Mouse (Mus musculus): ENCODE results near the gene Gm13691.
"Not testable (repeated sequence)": the region's sequence is repeated elsewhere in the genome, so short reads cannot be mapped to it uniquely, and the experiment has no call there.

The Gm13691 gene

DNA sequence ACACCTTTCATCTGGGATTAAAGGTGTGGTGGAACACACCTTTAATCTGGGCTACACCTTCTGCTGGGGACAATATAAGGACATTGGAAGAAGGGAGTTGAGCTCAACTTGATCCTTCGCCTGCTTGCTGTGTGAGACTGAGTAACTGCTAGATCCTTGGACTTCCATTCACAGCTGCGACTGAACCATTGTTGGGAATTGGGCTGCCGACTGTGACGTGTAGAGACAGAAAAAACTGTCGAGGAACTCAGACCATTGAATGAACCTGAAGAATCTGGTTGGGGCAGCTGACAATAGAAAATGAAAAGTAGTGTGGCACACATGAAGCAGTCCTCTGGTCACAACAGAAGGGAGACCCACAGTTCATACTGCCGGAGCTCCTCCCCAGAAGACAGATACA is at the start of gene Gm13691:
TSS of gene Gm13691 (plus strand) at position 301 of the 400 bp plus-strand sequence.
- not testable (repeated sequence) for DNase-seq (ENCODE audit: low read depth)

DNA sequence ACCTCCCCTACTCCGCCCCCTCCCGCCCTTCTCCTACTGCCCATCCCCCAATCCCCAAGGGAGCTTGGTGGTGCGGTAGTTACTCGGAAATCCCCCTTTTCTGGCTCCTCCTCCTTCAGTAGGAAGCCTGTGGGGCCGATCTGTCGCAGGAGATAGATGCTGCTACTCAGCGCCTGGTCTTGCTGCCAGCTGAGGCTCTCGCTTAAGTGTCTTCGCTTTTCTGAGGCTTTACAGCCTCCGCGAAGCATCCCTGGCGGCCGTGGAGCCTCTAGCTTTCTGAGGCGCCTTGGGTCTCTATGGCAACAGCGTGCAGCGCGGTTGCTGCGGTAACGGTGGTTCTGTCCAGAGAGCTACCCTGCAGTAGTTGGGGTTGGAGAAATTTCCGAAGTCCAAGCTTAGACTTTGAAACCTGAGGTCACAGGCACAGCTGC is 49.4 kb upstream of the Gm13691 start, which contains the start of gene Zswim2:
TSS of gene Zswim2 (minus strand) at position 298 of the 431 bp plus-strand sequence.
- DNase-seq (ENCODE audit: low read depth), result peak; percentile 26

DNA sequence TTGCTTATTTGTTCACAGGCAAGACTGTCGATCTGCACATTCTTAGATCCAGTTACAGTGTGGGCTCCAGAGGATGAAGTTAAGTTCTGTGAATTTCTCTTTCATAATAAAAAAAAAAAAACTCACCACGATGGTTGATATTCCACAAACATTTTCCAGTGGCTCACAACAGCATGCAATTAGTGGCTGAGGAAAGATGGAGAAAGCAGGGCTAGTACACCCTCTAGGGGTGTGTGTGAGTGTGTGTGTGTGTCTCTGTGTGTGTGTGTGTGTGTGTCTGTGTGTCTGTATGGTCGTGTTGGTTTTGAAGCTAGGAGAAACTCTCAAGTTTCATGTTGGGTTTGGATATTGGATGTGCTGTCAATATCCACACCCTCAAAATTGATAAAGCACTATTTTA is 49.0 kb upstream of the Gm13691 start:
- DNase-seq (ENCODE audit: low read depth), result no peak

DNA sequence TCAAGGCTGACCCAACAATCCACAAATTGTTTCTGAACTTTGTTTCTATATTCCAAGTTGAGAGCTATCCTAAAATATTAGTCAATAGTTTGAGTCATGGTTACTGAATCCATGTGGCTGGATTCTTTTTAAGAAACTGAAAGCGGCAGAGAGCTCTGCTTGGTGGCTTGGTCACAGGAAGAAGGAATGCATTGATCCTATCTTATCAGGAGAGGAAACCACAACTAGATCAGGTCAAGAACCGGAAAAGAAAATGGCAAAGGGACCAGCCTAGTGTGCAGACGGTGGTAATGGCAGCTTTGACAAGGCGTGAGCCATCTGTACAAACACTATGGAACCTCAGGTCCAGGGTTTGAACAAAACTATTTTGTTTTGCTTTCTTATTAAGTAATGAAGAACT is 48.6 kb upstream of the Gm13691 start:
- no peak for DNase-seq (ENCODE audit: low read depth)

DNA sequence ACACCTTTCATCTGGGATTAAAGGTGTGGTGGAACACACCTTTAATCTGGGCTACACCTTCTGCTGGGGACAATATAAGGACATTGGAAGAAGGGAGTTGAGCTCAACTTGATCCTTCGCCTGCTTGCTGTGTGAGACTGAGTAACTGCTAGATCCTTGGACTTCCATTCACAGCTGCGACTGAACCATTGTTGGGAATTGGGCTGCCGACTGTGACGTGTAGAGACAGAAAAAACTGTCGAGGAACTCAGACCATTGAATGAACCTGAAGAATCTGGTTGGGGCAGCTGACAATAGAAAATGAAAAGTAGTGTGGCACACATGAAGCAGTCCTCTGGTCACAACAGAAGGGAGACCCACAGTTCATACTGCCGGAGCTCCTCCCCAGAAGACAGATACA is 35.0 kb upstream of the Gm13691 start, which contains the start of gene Gm13698:
TSS of gene Gm13698 (plus strand) at position 301 of the 400 bp plus-strand sequence.
- not testable (repeated sequence) for DNase-seq (ENCODE audit: low read depth)

DNA sequence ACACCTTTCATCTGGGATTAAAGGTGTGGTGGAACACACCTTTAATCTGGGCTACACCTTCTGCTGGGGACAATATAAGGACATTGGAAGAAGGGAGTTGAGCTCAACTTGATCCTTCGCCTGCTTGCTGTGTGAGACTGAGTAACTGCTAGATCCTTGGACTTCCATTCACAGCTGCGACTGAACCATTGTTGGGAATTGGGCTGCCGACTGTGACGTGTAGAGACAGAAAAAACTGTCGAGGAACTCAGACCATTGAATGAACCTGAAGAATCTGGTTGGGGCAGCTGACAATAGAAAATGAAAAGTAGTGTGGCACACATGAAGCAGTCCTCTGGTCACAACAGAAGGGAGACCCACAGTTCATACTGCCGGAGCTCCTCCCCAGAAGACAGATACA is 29.1 kb upstream of the Gm13691 start, which contains the start of gene Gm13693:
TSS of gene Gm13693 (plus strand) at position 301 of the 400 bp plus-strand sequence.
- DNase-seq (ENCODE audit: low read depth), result not testable (repeated sequence)

DNA sequence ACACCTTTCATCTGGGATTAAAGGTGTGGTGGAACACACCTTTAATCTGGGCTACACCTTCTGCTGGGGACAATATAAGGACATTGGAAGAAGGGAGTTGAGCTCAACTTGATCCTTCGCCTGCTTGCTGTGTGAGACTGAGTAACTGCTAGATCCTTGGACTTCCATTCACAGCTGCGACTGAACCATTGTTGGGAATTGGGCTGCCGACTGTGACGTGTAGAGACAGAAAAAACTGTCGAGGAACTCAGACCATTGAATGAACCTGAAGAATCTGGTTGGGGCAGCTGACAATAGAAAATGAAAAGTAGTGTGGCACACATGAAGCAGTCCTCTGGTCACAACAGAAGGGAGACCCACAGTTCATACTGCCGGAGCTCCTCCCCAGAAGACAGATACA is 23.3 kb upstream of the Gm13691 start, which contains the start of gene Gm13695:
TSS of gene Gm13695 (plus strand) at position 301 of the 400 bp plus-strand sequence.
- not testable (repeated sequence) for DNase-seq (ENCODE audit: low read depth)

DNA sequence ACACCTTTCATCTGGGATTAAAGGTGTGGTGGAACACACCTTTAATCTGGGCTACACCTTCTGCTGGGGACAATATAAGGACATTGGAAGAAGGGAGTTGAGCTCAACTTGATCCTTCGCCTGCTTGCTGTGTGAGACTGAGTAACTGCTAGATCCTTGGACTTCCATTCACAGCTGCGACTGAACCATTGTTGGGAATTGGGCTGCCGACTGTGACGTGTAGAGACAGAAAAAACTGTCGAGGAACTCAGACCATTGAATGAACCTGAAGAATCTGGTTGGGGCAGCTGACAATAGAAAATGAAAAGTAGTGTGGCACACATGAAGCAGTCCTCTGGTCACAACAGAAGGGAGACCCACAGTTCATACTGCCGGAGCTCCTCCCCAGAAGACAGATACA is 17.5 kb upstream of the Gm13691 start, which contains the start of gene Gm13696:
TSS of gene Gm13696 (plus strand) at position 301 of the 400 bp plus-strand sequence.
- not testable (repeated sequence) for DNase-seq (ENCODE audit: low read depth)

DNA sequence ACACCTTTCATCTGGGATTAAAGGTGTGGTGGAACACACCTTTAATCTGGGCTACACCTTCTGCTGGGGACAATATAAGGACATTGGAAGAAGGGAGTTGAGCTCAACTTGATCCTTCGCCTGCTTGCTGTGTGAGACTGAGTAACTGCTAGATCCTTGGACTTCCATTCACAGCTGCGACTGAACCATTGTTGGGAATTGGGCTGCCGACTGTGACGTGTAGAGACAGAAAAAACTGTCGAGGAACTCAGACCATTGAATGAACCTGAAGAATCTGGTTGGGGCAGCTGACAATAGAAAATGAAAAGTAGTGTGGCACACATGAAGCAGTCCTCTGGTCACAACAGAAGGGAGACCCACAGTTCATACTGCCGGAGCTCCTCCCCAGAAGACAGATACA is 11.7 kb upstream of the Gm13691 start, which contains the start of gene Gm13694:
TSS of gene Gm13694 (plus strand) at position 301 of the 400 bp plus-strand sequence.
- DNase-seq (ENCODE audit: low read depth), result not testable (repeated sequence)

DNA sequence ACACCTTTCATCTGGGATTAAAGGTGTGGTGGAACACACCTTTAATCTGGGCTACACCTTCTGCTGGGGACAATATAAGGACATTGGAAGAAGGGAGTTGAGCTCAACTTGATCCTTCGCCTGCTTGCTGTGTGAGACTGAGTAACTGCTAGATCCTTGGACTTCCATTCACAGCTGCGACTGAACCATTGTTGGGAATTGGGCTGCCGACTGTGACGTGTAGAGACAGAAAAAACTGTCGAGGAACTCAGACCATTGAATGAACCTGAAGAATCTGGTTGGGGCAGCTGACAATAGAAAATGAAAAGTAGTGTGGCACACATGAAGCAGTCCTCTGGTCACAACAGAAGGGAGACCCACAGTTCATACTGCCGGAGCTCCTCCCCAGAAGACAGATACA is 5.9 kb upstream of the Gm13691 start, which contains the start of gene Gm13697:
TSS of gene Gm13697 (plus strand) at position 301 of the 400 bp plus-strand sequence.
- DNase-seq (ENCODE audit: low read depth), result not testable (repeated sequence)

DNA sequence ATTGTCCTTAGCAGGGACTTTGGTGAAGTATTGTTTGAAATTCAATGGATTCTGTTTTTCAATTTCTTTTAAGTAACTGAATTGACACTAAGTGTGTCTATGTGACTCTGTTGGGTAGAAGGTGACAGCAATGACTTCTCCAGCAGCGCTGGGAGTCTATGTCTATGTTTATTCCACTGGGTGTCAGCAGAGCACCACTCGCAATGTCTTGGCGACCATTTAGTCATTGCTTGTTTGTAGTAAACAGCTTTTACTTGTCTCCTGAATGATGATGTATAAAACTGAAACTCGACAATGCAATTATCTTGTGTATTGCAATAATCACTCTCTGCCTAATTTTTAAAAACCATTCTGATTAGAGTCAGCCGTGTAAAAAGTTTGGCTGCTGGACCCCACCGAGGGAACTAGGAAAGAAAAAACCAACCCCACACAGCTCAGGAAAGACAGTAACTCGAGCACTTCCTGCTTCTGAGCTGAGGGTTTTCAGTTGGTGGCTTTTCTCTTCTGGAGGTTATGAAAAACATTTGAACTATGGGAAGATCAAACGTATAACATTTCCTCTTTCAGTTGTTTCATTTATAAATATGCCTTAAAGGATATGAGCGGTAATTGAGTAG is 3.4 kb downstream of the Gm13691 start:
- not testable (repeated sequence) for DNase-seq (ENCODE audit: low read depth)

DNA sequence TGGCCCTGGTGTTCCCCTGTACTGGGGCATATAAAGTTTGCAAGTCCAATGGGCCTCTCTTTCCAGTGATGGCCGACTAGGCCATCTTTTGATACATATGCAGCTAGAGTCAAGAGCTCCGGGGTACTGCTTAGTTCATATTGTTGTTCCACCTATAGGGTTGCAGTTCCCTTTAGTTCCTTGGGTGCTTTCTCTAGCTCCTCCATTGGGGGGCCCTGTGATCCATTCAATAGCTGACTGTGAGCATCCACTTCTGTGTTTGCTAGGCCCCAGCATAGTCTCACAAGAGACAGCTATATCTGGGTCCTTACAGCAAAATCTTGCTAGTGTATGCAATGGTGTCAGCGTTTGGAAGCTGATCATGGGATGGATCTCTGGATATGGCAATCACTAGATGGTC is 4.2 kb downstream of the Gm13691 start:
- DNase-seq (ENCODE audit: low read depth), result not testable (repeated sequence)

DNA sequence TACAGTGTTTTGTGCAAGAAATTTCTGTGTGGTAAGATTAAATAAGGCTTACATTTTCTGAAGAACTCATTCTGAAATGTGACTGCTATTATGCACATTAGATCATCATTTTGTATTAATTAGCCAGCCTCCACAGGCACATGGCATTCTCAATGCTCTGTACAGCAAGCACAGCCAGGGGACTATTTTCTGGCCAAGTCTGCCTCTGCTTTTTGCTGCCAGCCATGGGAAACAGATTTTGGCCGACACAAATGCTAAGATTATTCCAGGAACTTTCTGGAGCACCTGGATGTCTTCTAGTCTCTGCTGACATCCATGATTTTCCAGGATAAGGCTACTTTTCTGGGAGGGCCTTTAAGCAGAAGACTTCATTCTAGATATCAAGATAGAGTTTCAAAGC is 18.6 kb downstream of the Gm13691 start:
- DNase-seq (ENCODE audit: low read depth), result no peak

DNA sequence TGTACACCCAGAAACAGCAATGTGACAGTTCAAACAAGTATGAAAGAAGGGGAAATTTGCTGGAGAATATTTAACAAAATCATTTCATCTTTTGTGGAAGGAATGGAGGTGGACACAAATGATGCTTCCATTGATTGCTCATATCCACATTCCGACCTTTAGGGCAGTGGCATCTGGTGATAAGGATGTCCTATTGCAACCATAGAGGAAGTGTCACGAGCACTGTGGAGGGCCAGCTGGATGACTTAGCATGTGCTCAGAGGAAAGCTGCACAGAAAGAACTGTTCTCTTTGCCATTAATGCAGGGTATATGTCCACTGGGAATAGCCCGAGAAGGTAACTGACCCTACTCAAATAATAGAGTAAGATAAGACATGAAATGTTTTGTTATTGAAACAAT is 19.5 kb downstream of the Gm13691 start:
- DNase-seq (ENCODE audit: low read depth), result no peak

DNA sequence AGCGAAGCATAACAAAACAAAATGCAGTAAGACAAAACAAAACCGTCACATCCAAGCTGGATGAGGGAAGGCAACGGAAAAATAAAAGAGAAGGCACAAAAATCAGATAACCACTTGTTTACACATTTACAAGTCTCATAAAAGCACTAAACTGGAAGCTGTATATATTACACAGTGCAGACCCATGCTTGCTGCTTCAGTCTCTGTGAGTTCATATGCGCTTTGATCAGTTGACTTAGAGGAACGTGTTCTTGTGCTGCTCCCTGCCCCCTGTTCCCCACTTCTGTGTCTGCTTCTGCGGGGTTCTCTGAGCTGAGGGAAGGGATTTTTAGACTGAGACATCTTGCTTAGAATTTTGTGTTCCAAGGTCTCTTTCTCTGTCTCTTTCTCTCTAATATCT is 24.2 kb downstream of the Gm13691 start:
- no peak for DNase-seq (ENCODE audit: low read depth)

- not testable (repeated sequence) for DNase-seq (ENCODE audit: low read depth)
These were observed 25.9 kb downstream of the Gm13691 start for GRCm38 (mm10) chr2:84016291-84016690.

DNA sequence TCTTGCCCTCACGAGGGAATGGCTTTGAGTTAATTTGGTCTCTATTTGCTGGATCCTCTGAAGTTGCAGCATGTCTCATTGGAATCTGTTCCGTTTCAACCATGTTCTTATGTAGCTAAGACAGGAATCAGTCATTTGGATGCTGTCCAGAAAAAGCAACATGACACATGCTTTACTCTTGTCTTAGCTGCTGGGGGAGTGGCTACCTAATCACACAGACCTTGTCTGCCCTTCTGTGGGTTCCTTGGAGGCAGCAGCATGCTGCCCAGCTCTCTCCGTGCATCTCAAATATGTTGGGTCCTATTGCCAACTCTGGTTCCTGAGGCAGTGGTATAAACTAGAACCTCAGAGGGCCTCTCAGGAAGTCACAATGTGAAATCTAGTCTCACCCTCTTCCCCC is 28.0 kb downstream of the Gm13691 start:
- no peak for DNase-seq (ENCODE audit: low read depth)

DNA sequence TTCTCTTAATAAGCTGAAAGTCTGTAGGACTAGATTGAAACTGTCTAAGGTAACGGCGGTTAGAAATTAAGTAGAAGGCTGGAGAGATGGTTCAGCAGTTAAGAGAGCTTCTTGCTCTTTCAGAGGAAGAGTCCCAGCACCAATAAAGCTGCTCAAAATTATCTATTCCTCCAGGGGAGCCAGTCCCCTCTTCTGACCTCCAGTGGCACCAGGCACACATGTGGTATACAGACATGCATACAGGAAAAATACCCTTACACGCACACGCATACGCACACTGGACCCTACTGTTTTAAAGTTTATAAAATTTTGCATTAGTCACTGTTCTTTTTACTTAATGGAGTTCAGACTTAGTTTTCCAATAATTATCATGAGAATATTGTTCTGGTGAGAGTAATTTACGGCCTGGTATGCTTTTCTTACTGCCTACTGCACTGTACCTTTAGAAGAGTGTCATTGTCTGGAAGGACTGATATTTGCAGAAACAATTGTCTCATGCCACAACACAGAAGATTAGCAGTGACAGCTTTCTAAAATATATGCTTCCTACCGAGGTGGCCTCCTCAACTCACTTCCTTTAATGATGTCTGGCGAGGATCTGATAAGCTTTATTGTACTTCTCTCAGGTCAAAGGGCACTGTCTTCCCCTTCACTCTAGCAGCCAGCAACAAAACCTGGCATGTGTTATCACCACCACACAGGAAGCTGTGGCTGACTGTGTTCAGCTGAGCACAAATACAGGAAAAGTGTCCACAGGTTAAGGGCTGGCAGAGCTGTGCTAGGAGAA is 29.4 kb downstream of the Gm13691 start:
- DNase-seq (ENCODE audit: low read depth), result no peak

DNA sequence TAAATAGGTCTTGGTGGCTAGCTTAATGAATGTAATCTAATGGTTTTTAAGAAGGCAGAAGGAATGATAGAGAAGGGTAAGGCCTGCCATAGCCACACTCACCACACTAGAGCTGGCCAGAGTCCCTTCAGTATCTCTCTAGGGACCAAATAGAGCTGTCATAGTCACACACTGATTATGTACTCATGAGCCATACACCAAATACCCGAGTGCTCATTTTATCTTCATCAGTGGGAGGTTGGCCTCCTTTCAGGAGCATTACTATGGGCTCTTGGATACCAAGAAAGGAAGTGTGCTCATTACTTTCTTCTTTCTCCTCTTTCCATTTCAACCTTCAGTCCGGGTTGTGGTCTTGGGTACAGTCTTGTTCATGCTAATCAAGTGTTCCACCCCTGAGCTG is 31.6 kb downstream of the Gm13691 start:
- DNase-seq (ENCODE audit: low read depth), result no peak

GRCm38 (mm10) chr2:84022905-84023304 is 32.6 kb downstream of the Gm13691 start:
- DNase-seq (ENCODE audit: low read depth), result peak; percentile 61

GRCm38 (mm10) chr2:84023319-84023718 is 33.0 kb downstream of the Gm13691 start:
- no peak for DNase-seq (ENCODE audit: low read depth)

GRCm38 (mm10) chr2:84025217-84025616 is 34.9 kb downstream of the Gm13691 start:
- no peak for DNase-seq (ENCODE audit: low read depth)

DNA sequence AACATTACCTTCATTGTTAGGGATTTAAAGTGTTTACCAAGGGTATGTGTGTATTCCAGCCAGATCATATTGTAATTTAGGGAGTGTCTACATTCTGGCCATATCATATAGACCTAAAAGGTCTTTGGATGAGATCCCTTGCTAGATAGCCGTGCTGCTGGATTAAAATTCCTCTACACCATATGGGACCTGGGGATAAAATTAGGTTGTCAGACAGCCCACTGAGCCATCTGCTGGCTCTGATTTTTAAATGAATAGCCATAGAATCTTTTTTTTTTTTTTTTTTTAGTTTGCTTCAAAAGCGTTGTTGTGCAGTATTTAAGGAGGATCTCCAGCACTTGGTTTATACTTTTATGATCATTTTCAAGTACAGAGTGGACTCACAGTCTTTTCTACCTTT is 42.2 kb downstream of the Gm13691 start:
- DNase-seq (ENCODE audit: low read depth), result no peak

All from fibroblast of lung, adult 2 months (primary cell).